Mouse (Mus musculus) erythroblast, embryonic 14.5 days (primary cell): ENCODE data around the gene Cldn3. TPM values are rescaled to one million over a fixed set of nuclear protein-coding genes. Genes with fewer than 3 reads are reported as not detected.

Experiments
- H3K27me3 ChIP-seq: 2 replicates; pipeline ENCODE4 v1.6.1; 2012; ENCODE audit warnings: inconsistent platforms; ENCODE audit not compliant: control insufficient read depth
- H3K36me3 ChIP-seq: 2 replicates; pipeline ENCODE4 v1.6.1; 2012; ENCODE audit warnings: mild to moderate bottlenecking, inconsistent platforms; ENCODE audit not compliant: control insufficient read depth
- H3K4me1 ChIP-seq: 2 replicates; pipeline ENCODE4 v1.6.1; 2012; ENCODE audit warnings: inconsistent platforms; ENCODE audit not compliant: control insufficient read depth
- H3K4me3 ChIP-seq: replicated peaks from 2 replicates; pipeline ENCODE3; 2012; ENCODE audit warnings: moderate library complexity, mild to moderate bottlenecking, inconsistent platforms
- H3K9me3 ChIP-seq: 2 replicates; pipeline ENCODE4 v1.6.1; 2012; ENCODE audit warnings: low read length, inconsistent platforms, mixed read lengths; ENCODE audit not compliant: control insufficient read depth
- GATA1 ChIP-seq: IDR thresholded peaks from 2 replicates; pipeline ENCODE4 v1.6.1; 2012; ENCODE audit warnings: low read length, inconsistent platforms, mixed read lengths
- TAL1 ChIP-seq: IDR thresholded peaks from 3 replicates; pipeline ENCODE4 v1.6.1; 2012; ENCODE audit warnings: low read length, inconsistent platforms, mixed read lengths
- polyA plus RNA-seq: library from polyadenylated mRNA; stranded (reverse); fragments of >175 nt; gene quantifications from 2 replicates; pipeline ENCODE4 v1.2.3, GENCODE M21; 2012

Gene Cldn3
- polyA plus RNA-seq, 1 experiment, result 0.04 TPM

DNA sequence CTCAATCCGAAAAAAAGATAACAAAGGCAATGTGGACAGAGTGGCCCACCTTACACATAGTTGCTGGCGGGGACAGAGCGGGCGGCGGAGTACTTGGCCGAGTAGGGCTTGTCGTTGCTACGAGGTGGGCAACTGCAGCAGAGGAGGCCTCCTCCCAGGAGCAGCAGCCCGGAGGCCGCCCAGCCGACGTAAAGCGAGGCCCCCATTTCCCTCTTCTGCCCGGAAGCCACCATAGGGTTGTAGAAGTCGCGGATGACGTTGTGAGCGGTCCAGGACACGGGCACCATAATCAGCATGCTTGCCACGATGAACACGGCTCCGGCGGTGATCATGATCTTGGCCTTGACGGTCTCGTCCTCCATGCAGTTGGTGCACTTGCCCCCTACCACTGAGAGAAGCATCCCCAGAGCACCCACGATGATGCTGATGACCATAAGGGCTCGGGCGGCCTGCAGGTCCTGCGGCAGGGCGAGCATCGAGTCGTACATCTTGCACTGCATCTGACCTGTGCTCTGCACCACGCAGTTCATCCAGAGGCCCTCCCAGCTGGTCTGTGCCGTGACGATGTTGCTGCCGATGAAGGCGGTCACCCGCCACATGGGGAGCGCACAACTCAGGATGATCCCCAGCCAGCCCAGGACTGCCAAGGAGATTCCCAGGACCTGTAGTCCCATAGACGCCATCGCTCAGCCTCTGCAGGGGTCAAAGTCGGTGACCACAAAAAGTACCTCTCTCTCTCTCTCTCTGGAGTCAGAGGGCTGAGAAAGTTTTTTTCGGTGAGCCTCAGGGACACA lies 39.8 kb upstream of the Cldn3 start:
- Histone ChIP-seq H3K4me1 (peaks cover 10% of the 10 kb centered on the region), H3K36me3 (no peaks in the 10 kb centered on the region), H3K9me3 (no peaks in the 10 kb centered on the region), H3K4me3 (no peak overlapping the region), H3K27me3 (peaks cover 26% of the 10 kb centered on the region)
- TF ChIP-seq GATA1, result no peak
- TF ChIP-seq TAL1, result no peak

DNA sequence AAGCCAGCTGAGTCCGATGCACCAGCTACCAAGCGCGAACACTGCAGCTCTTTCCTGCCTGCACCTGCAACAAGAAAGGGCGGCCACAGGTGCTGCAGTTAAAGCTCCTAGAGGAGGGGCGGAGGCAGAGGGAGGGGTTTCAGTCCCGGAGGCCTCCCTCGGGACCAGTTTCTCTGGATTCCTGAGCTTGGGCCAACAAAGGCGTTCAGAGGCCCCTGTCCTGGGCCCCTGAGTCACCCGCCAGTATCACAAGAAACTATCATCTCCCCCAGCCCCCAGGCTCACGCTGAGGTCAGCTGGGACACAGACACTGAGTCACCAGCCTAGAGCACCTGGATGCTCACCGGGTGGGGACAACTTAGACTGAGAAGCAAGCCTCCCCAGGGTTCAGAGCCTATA lies 39.2 kb upstream of the Cldn3 start, which contains the start of gene Cldn4:
Cldn4 (minus strand) TSS at position 78 of the 399 bp plus-strand sequence.
- H3K36me3 ChIP-seq, result no peaks in the 10 kb centered on the region
- peaks cover 32% of the 10 kb centered on the region for H3K27me3 ChIP-seq
- no peak for TF ChIP-seq GATA1
- TF ChIP-seq TAL1, result no peak
- no peak within 1 kb of the TSS for H3K4me3 ChIP-seq
- no peaks in the 10 kb centered on the region for H3K9me3 ChIP-seq
- H3K4me1 ChIP-seq, result peaks cover 13% of the 10 kb centered on the region

DNA sequence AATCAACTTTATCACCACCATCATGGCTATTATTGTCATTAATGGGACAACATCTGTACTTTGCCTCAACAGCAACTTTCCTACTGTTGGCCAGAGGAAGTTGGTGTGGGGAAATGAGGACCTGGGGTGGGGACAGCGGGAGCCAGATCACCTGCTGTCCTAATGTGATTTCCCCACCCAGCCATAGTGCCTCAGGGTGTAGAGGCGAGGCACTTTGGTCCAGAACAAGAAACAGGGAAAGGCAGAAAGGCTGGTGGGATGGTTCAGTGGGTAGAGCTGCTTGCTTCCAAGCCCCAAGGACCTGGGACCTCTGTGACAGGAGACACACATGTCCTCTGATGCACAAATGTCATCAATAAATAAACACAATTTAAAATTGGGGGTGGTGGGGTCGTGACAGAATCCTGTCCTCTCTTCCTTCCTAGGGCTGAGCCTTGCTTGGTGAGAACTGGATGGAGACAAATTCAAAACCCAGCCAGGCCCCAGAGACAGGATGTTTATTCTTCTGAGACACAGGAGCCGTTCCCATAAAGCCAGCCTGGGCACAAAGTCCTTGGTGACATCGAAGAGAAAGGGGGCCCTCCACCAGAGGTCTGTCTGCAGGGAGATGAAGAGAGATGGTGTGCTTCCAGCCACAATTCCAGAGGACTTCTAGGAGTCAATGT lies 38.5 kb upstream of the Cldn3 start:
- H3K4me1 ChIP-seq, result peaks cover 13% of the 10 kb centered on the region
- H3K27me3 ChIP-seq, result peaks cover 35% of the 10 kb centered on the region

DNA sequence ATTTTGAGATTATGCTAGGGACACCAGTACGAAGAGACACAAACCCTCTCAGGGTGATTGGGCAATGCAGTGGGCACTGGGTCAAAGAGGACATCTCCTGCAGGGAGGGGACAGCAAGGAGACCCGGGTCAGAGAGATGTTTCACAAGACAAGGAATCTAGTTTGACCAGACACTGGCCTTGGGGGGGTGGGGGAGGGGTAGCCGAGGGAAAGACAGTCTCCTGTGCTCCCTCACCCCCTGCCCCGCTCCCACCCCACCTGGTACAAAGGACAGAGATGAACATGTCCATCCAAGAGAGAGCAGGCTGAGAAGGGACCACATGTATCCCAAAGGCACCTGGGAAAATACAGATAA lies 38.0 kb upstream of the Cldn3 start:
- no peak for TF ChIP-seq TAL1
- TF ChIP-seq GATA1, result no peak
- Histone ChIP-seq H3K36me3 (no peaks in the 10 kb centered on the region), H3K4me1 (peaks cover 13% of the 10 kb centered on the region), H3K27me3 (peaks cover 39% of the 10 kb centered on the region), H3K9me3 (no peaks in the 10 kb centered on the region), H3K4me3 (no peak overlapping the region)

More for the DNA sequence above, 38.5 kb upstream of the Cldn3 start:
- Histone ChIP-seq H3K36me3 (no peaks in the 10 kb centered on the region), H3K4me3 (no peak overlapping the region), H3K9me3 (no peaks in the 10 kb centered on the region)
- TF ChIP-seq GATA1 (no peak), TAL1 (no peak)

DNA sequence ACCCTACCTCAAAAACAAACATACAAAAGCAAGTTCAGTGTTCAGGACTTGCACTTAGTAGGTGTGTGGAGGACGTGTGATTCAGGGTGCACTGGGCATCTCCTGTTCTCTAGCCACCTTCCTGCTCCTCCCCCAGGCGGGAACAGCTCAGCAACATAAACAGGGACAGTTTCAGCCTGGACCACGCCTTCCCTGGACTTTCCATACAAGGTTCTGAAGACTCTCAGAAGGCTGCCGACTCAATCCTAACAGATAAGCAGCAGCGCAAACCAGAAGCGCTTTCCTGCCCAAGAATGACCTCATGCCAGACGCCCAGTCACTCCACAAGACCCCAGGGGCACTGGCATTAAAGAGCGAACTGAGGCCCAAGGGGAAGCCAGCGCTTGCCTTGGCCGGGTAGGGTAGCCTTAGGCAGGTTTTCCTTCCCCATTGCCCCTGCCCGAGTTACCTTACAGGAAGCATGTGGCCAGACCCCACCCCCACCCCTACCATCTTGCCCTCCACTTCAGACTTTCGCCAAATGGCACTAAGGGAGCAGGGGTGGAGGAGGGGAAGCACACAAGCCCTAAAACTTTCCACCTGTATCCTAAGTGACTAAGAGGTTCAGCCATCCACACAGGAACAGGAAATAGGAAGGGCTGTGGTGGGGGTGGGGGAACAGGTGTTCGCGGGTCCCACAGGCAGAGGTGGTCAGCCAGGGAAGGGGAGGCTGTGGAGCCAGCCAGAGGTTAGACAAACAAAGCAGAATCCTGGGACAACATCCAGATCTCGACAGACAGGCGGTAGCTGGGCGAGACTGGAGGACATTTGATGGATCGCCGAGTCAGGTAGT lies 34.7 kb upstream of the Cldn3 start:
- Histone ChIP-seq H3K27me3 (peaks cover 29% of the 10 kb centered on the region), H3K36me3 (no peaks in the 10 kb centered on the region), H3K4me3 (no peak overlapping the region), H3K9me3 (no peaks in the 10 kb centered on the region), H3K4me1 (peaks cover 8% of the 10 kb centered on the region)
- TF ChIP-seq GATA1, result no peak
- no peak for TF ChIP-seq TAL1

DNA sequence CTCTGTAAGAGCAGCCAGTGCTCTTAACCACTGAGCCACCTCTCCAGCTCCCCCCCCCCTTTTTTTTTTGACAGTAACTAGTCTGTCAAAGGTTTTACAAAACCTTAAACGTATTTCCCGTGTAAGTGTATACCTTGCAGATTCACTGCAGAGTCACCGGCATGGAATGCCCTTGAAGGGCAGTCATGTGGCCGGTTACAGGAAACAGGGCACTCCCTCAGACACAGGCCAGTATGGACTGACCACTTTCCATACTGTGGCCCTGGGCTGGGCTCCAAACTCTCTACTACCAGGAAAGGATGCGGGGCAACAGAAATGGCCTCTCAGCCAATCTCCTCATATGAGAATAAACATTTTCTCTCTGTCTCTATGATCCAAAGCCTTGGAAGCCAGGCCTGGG lies 30.5 kb upstream of the Cldn3 start:
- TF ChIP-seq GATA1, result no peak
- no peak for TF ChIP-seq TAL1
- H3K4me1 ChIP-seq, result peaks cover 22% of the 10 kb centered on the region
- no peaks in the 10 kb centered on the region for H3K9me3 ChIP-seq
- H3K4me3 ChIP-seq, result no peak overlapping the region
- H3K27me3 ChIP-seq, result peaks cover 18% of the 10 kb centered on the region
- no peaks in the 10 kb centered on the region for H3K36me3 ChIP-seq

DNA sequence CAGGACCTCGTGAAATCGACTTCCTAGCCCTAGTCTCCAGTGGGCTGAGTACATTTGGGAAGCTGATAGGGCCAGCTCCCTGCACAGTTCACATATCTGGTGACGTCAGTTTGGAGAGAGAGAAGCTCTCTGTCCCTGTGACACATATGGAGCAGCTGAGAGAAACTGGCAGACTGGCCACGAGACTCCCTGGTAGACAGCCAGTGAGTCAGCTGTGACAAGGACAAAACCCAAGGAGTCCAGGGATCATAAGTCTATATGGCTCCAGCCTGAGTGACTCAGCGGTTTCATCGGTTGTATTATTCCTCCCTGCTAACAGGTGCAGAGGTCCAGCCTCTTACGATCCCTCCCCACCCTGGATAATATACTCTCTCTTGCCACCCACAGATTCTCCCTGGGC lies 26.9 kb upstream of the Cldn3 start:
- no peak for TF ChIP-seq TAL1
- Histone ChIP-seq H3K4me1 (peaks cover 15% of the 10 kb centered on the region), H3K36me3 (no peaks in the 10 kb centered on the region), H3K4me3 (no peak overlapping the region), H3K27me3 (no peaks in the 10 kb centered on the region), H3K9me3 (no peaks in the 10 kb centered on the region)

DNA sequence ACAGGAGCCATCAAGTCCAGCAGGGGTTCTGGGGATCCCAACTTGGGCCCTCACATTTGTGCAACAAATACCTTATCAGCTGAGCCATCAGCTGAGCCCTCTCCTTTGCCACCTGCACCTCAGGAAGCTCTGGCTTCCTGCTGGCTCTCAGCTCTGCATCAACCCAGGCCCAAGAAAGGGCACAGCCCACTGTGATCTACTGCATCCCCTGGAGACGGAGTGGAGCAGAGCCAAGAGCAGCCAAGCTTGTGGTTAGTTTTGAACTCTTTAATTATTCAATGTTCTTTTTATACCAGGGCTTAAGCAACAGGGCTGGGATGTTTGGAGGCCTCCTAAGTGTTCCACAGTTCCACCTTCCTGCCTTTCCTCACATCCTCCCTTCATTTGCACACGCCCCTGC lies 25.6 kb upstream of the Cldn3 start:
- no peak overlapping the region for H3K4me3 ChIP-seq
- H3K9me3 ChIP-seq, result no peaks in the 10 kb centered on the region
- H3K4me1 ChIP-seq, result peaks cover 19% of the 10 kb centered on the region
- TF ChIP-seq GATA1 (no peak; the same call in 1 of the 2 replicates), TAL1 (no peak)
- no peaks in the 10 kb centered on the region for H3K27me3 ChIP-seq
- H3K36me3 ChIP-seq, result no peaks in the 10 kb centered on the region

DNA sequence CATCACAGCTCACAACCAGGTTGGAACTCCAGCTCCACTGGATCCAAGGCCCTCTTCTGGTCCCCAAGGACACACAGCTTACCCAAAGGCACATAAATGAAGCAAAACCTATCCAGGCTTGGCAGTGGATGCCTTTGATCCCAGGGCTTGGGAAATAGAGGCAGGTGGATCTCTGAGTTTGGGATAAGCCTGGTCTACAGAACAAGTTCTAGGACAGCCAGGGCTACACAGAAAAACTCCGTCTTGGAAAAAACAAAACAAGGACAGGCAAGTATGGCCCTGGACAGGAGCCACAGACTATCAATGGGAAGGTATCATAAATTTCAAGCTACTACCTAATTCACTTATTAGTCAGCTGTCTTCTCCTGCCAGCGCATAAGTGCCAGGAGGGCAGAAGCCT lies 24.5 kb upstream of the Cldn3 start:
- H3K4me1 ChIP-seq, result peaks cover 30% of the 10 kb centered on the region
- H3K9me3 ChIP-seq, result no peaks in the 10 kb centered on the region

More for the DNA sequence above, 24.5 kb upstream of the Cldn3 start:
- TF ChIP-seq TAL1, result no peak
- Histone ChIP-seq H3K4me3 (no peak overlapping the region), H3K27me3 (no peaks in the 10 kb centered on the region), H3K36me3 (no peaks in the 10 kb centered on the region)
